Mouse (Mus musculus): ENCODE measurements around the gene Abcg5. TPM values are rescaled to one million over a fixed set of nuclear protein-coding genes. Genes with fewer than 3 reads are reported as not detected.

Abcg5 gene
- polyA plus RNA-seq, 1 experiment from 2014 or later: 1.5 TPM

DNA sequence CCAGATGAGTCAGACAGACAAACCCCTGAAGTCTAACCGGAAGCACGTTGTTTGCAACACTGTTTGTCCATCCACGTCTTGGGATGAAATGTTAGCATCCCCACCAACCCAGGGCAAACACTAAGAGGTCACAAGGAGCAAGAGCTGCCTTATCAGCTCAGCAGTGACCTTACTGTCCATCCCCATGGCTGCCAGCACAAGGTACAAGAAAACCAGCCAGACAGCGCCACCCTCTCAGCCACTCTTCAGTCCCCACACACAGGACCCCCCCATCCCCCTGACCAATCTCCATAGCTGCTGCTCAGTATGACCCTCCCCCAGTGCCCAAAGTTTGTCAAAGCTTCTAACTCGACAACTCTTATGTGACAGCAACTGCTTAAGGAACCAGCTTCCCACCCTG, 34.6 kb upstream of the Abcg5 start:
- ATAC-seq: no peak
- H3K27ac ChIP-seq (ENCODE audit: low read length): no peak overlapping the region
- no peaks in the 10 kb centered on the region for H3K9me3 ChIP-seq (replicated peaks; ENCODE audit: control insufficient read depth, low read length, poor library complexity, severe bottlenecking)
- peaks cover 5% of the 10 kb centered on the region; the same call in 1 of the 2 replicates for H3K4me1 ChIP-seq (ENCODE audit: control insufficient read depth, insufficient read depth, low read length)
- WGBS: 79% methylated on average over 5 of the region's 5 CpGs
- no peaks in the 10 kb centered on the region for H3K27me3 ChIP-seq (ENCODE audit: control insufficient read depth, insufficient read depth, low read depth, low read length)
- H3K4me2 ChIP-seq (ENCODE audit: low read length): no peak overlapping the region
- H3K36me3 ChIP-seq (ENCODE audit: control insufficient read depth, insufficient read depth, low read length): peaks cover 8% of the 10 kb centered on the region; the same call in 1 of the 2 replicates
- H3K9ac ChIP-seq (ENCODE audit: low read depth, low read length): no peak overlapping the region
- no peak overlapping the region for H3K4me3 ChIP-seq (ENCODE audit: low read depth, low read length)

DNA sequence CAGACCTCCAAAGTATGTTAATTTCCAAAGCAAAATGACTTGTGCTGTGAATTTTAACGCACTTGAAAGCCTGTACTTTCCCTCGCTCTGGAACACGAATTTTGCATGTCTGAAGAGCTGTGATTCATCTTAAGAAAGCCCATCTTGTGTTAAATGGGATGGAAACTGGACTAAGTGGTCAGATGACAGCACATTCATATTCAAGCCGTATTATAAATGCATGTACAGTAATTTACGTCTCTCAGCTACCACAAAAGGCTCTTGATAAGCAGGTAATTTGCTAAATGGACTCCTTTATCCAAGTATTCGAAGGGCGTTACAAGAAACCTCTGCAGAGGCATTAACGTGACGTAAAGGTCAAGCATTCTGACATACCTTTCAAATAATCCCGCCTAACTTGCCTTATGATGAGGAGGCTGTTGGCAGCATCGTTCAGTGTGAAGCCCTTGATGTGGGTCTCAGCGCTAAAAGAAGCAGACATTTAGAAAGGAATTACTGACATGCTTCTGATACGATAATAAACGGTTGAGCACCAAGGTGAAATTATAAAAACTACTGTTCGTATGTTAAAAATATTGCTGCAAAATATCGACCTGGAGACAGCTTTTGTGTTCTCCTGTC, 33.6 kb upstream of the Abcg5 start:
- ATAC-seq: no peak
- Histone ChIP-seq H3K4me3 (ENCODE audit: low read depth, low read length) (no peak overlapping the region), H3K4me2 (ENCODE audit: low read length) (no peak overlapping the region), H3K4me1 (ENCODE audit: control insufficient read depth, insufficient read depth, low read length) (peaks cover 5% of the 10 kb centered on the region; the same call in 1 of the 2 replicates), H3K9ac (ENCODE audit: low read depth, low read length) (no peak overlapping the region), H3K27me3 (ENCODE audit: control insufficient read depth, insufficient read depth, low read depth, low read length) (no peaks in the 10 kb centered on the region), H3K27ac (ENCODE audit: low read length) (no peak overlapping the region), H3K36me3 (ENCODE audit: control insufficient read depth, insufficient read depth, low read length) (peaks cover 5% of the 10 kb centered on the region), H3K9me3 (replicated peaks; ENCODE audit: control insufficient read depth, low read length, poor library complexity, severe bottlenecking) (no peaks in the 10 kb centered on the region)
- 49% methylated on average over 16 of the region's 16 CpGs for WGBS

DNA sequence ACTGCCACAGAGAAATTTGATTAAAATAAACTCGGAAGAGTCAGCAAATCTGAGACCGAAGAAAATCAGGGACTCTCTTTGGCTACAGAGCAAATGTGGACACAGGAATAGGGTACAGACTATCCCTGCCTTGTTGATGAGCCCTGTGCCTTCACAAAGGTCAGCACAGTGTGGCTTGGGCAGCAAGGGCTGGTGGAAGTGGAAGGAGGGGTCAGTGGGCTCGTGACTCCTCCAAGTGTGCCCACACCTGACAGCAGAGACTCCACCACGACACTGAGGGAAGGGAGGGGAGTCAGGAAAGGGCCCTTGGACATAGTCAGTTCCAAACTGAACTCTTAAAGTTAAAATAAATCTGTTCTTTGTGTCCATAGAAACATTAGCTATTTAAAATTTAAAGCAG, 32.1 kb upstream of the Abcg5 start:
- peaks cover 7% of the 10 kb centered on the region; the same call in 1 of the 2 replicates for H3K36me3 ChIP-seq (ENCODE audit: control insufficient read depth, insufficient read depth, low read length)
- no peak overlapping the region for H3K4me3 ChIP-seq (ENCODE audit: low read depth, low read length)
- no peak overlapping the region for H3K4me2 ChIP-seq (ENCODE audit: low read length)
- H3K9ac ChIP-seq (ENCODE audit: low read depth, low read length): no peak overlapping the region
- H3K27me3 ChIP-seq (ENCODE audit: control insufficient read depth, insufficient read depth, low read depth, low read length): no peaks in the 10 kb centered on the region
- H3K27ac ChIP-seq (ENCODE audit: low read length): 0 out of 2 replicates have a peak overlapping the region, but pooled peaks have one; percentile 47
- H3K4me1 ChIP-seq (ENCODE audit: control insufficient read depth, insufficient read depth, low read length): peaks cover 5% of the 10 kb centered on the region
- no peak for ATAC-seq
- H3K9me3 ChIP-seq (replicated peaks; ENCODE audit: control insufficient read depth, low read length, poor library complexity, severe bottlenecking): no peaks in the 10 kb centered on the region
- 54% methylated on average over 4 of the region's 4 CpGs for WGBS

DNA sequence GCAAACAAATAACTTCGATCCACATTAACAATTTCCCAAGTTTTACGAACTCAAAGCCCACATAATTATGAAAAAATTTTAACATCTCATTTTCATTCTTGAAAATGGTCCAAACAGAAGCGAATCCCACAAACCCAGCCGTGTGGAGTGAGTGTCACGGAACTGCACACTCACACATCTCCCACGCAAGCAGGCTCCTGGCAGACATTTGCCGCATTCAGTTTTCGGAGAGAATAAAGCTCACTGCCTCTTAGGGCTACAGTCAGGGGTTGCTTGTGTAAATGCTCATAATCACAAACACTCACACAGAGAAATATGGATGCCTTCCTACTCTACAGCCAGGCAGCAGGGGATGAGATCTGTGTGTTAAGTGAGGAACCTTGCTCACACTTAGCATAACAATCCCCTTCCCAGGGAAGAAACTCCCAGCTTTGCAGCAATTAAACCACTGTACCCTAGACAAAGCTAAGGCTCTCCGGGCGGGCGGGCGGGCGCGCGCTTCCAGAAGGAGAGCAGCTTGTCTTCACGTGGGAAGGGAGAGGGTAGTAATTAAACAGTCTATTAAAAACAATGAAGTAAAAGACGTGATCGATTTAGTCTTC, 30.9 kb upstream of the Abcg5 start:
- Histone ChIP-seq H3K4me3 (ENCODE audit: low read depth, low read length) (no peak overlapping the region), H3K4me1 (ENCODE audit: control insufficient read depth, insufficient read depth, low read length) (peaks cover 14% of the 10 kb centered on the region), H3K9ac (ENCODE audit: low read depth, low read length) (no peak overlapping the region), H3K36me3 (ENCODE audit: control insufficient read depth, insufficient read depth, low read length) (peaks cover 7% of the 10 kb centered on the region; the same call in 1 of the 2 replicates), H3K27ac (ENCODE audit: low read length) (no peak overlapping the region), H3K27me3 (ENCODE audit: control insufficient read depth, insufficient read depth, low read depth, low read length) (no peaks in the 10 kb centered on the region), H3K9me3 (replicated peaks; ENCODE audit: control insufficient read depth, low read length, poor library complexity, severe bottlenecking) (no peaks in the 10 kb centered on the region), H3K4me2 (ENCODE audit: low read length) (no peak overlapping the region)
- no peak for ATAC-seq
- 44% methylated on average over 18 of the region's 18 CpGs for WGBS

DNA sequence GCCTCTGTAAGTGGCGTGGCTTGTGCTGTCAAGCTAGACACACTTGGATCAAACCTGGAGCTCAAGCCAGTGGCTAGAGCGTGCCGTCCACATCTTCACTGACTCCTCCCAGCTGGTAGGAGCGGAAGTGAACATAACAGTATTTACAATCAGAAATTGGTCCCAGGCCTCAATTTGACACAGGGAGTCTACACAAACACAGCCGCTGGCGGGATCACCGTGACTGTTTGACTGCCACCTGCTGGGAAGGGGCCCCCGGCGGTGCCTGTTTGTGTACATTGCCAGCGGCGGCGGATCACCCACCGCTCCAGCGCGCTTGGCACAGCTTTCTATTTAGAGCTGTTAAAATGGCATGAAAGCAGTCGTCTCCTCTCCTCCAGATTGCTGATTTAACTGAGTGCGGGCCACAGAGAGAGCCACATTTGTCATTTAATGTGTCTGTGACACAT, 26.6 kb upstream of the Abcg5 start:
- Histone ChIP-seq H3K4me2 (ENCODE audit: low read length) (peak overlapping the region; percentile 25; the same call in 1 of the 2 replicates), H3K9ac (ENCODE audit: low read depth, low read length) (no peak overlapping the region), H3K4me3 (ENCODE audit: low read depth, low read length) (no peak overlapping the region), H3K4me1 (ENCODE audit: control insufficient read depth, insufficient read depth, low read length) (peaks cover 16% of the 10 kb centered on the region), H3K36me3 (ENCODE audit: control insufficient read depth, insufficient read depth, low read length) (peaks cover 7% of the 10 kb centered on the region; the same call in 1 of the 2 replicates), H3K27ac (ENCODE audit: low read length) (peak overlapping the region; percentile 66), H3K9me3 (replicated peaks; ENCODE audit: control insufficient read depth, low read length, poor library complexity, severe bottlenecking) (no peaks in the 10 kb centered on the region), H3K27me3 (ENCODE audit: control insufficient read depth, insufficient read depth, low read depth, low read length) (no peaks in the 10 kb centered on the region)
- WGBS: 34% methylated on average over 17 of the region's 17 CpGs
- peak; percentile 65 for ATAC-seq

DNA sequence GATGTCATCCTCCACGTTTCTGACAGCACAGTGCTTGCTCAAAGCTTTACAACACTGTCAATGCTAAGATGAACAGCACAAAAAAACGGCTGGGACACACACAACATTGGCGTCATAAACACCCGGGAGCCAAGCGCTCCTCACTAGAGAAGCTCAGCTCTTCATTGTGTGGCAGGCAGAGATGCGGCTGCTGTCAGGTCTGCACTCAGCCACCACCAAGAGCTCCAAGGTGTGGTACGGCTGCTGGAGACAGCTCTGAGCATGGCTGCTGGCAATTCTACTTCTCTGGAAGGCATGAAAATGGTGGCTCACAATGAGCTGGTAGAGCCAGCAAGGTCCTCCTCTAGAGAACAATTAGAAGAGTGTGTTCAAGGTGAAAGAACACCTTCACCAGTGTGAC, 26.0 kb upstream of the Abcg5 start:
- whole genome bisulfite sequencing: 82% methylated on average over 7 of the region's 7 CpGs
- Histone ChIP-seq H3K4me2 (ENCODE audit: low read length) (no peak overlapping the region), H3K9ac (ENCODE audit: low read depth, low read length) (no peak overlapping the region), H3K4me1 (ENCODE audit: control insufficient read depth, insufficient read depth, low read length) (peaks cover 15% of the 10 kb centered on the region), H3K4me3 (ENCODE audit: low read depth, low read length) (no peak overlapping the region), H3K27me3 (ENCODE audit: control insufficient read depth, insufficient read depth, low read depth, low read length) (no peaks in the 10 kb centered on the region), H3K9me3 (replicated peaks; ENCODE audit: control insufficient read depth, low read length, poor library complexity, severe bottlenecking) (no peaks in the 10 kb centered on the region), H3K36me3 (ENCODE audit: control insufficient read depth, insufficient read depth, low read length) (peaks cover 7% of the 10 kb centered on the region; the same call in 1 of the 2 replicates), H3K27ac (ENCODE audit: low read length) (peak overlapping the region; percentile 66)
- ATAC-seq: no peak

DNA sequence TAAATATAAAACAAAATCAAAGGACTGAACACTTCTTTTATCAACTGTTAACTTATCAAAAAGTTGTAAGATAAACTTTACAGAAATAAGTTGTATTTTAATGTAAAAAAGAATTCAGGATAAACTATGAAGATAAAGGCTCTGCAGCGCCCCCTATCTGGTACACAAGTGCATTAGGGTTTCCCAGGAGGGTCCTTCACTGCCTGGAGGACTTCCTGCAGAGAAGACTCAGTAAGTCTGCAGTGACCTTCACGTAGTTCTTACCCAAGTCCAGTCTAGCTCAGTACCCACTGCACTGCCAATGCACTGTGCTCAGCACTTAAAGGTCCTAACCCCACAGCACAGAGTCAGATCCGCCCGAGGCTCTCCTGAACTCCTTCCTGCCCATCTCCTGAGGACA, 24.6 kb upstream of the Abcg5 start:
- Histone ChIP-seq H3K4me3 (ENCODE audit: low read depth, low read length) (no peak overlapping the region), H3K4me1 (ENCODE audit: control insufficient read depth, insufficient read depth, low read length) (peaks cover 17% of the 10 kb centered on the region), H3K9ac (ENCODE audit: low read depth, low read length) (no peak overlapping the region), H3K27ac (ENCODE audit: low read length) (no peak overlapping the region), H3K27me3 (ENCODE audit: control insufficient read depth, insufficient read depth, low read depth, low read length) (no peaks in the 10 kb centered on the region), H3K4me2 (ENCODE audit: low read length) (no peak overlapping the region), H3K9me3 (replicated peaks; ENCODE audit: control insufficient read depth, low read length, poor library complexity, severe bottlenecking) (no peaks in the 10 kb centered on the region), H3K36me3 (ENCODE audit: control insufficient read depth, insufficient read depth, low read length) (peaks cover 7% of the 10 kb centered on the region; the same call in 1 of the 2 replicates)
- WGBS: 66% methylated on average over 4 of the region's 4 CpGs
- no peak for ATAC-seq

DNA sequence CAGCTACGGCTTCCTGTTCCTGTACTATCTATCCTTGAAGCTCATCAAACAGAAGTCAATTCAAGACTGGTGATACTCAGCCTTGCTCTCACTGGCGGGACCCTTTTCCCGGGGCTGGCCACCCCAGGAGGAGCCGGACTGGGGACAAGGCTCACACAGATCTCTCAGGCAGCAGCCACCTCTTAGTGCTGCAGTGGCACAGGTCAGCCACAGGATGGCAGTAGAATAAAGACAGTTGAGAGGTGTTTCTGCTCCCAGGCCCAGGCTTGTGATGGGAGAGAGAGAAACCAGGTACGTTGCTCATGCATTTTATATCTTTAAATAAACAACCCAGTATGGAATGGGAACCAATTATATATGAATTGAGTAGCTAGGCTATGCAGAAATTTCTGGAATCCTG, 15.9 kb upstream of the Abcg5 start:
- 27% methylated on average over 5 of the region's 5 CpGs for WGBS
- Histone ChIP-seq H3K9ac (ENCODE audit: low read depth, low read length) (no peak overlapping the region), H3K4me2 (ENCODE audit: low read length) (no peak overlapping the region), H3K36me3 (ENCODE audit: control insufficient read depth, insufficient read depth, low read length) (no peaks in the 10 kb centered on the region), H3K4me3 (ENCODE audit: low read depth, low read length) (no peak overlapping the region), H3K27me3 (ENCODE audit: control insufficient read depth, insufficient read depth, low read depth, low read length) (no peaks in the 10 kb centered on the region), H3K4me1 (ENCODE audit: control insufficient read depth, insufficient read depth, low read length) (peaks cover 7% of the 10 kb centered on the region; the same call in 1 of the 2 replicates), H3K9me3 (replicated peaks; ENCODE audit: control insufficient read depth, low read length, poor library complexity, severe bottlenecking) (no peaks in the 10 kb centered on the region), H3K27ac (ENCODE audit: low read length) (no peak overlapping the region)
- peak; percentile 24; the same call in 1 of the 2 replicates for ATAC-seq

DNA sequence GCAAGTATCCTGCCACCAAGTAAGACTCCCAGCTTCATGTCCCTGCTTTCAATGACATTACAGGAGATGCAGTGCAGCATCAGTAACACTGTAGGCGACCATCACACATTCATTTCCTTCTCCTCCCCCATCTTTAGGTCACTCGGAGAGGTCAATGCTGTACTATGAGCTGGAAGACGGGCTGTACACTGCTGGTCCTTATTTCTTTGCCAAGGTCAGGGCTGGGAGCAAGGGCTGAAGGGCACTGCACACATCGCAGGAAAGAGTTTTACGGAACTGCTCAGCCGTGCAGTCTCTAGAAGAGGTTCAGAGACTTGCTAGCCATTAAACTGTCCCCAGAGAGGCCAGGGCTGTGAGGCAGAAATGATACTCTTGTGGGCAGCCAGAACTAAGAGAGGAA, 13.7 kb upstream of the Abcg5 start:
- no peak overlapping the region for H3K4me3 ChIP-seq (ENCODE audit: low read depth, low read length)
- H3K9me3 ChIP-seq (replicated peaks; ENCODE audit: control insufficient read depth, low read length, poor library complexity, severe bottlenecking): no peaks in the 10 kb centered on the region
- H3K27me3 ChIP-seq (ENCODE audit: control insufficient read depth, insufficient read depth, low read depth, low read length): no peaks in the 10 kb centered on the region
- no peak for ATAC-seq
- no peaks in the 10 kb centered on the region for H3K36me3 ChIP-seq (ENCODE audit: control insufficient read depth, insufficient read depth, low read length)
- no peak overlapping the region for H3K27ac ChIP-seq (ENCODE audit: low read length)
- no peak overlapping the region for H3K4me2 ChIP-seq (ENCODE audit: low read length)
- no peaks in the 10 kb centered on the region for H3K4me1 ChIP-seq (ENCODE audit: control insufficient read depth, insufficient read depth, low read length)
- WGBS: 74% methylated on average over 6 of the region's 6 CpGs
- H3K9ac ChIP-seq (ENCODE audit: low read depth, low read length): no peak overlapping the region
